Mouse (Mus musculus): Measurements from ENCODE around the gene Vapa. TPM values are rescaled to one million over a fixed set of nuclear protein-coding genes. Genes with fewer than 3 reads are reported as not detected.

Vapa gene
- total RNA-seq, 2 experiments from 2014 or later = 167 to 168 TPM

- intact Hi-C loops (cut with DNase I) = no loop called here
- no peak for DNase-seq
Observed at GRCm38 (mm10) chr17:65626301-65626700, 12.9 kb upstream of the Vapa start.

GRCm38 (mm10) chr17:65625563-65625962, 12.2 kb upstream of the Vapa start:
- no peak for DNase-seq

GRCm38 (mm10) chr17:65623130-65623529, 9.8 kb upstream of the Vapa start:
- intact Hi-C loops (cut with DNase I) = no loop called here
- no peak for DNase-seq

More at GRCm38 (mm10) chr17:65625563-65625962, 12.2 kb upstream of the Vapa start:
- intact Hi-C loops (cut with DNase I) = no loop called here

- intact Hi-C loops (cut with DNase I) = loop anchor here (10.0 kb wide), 1 partner anchor 156 kb away; the partner anchor contains the start of gene Rab31
- no peak for DNase-seq
Observed at GRCm38 (mm10) chr17:65618431-65618830, 5.1 kb upstream of the Vapa start.

- intact Hi-C loops (cut with DNase I) = loop anchor here (10.0 kb wide), 1 partner anchor 159 kb away; the partner anchor contains the start of gene Rab31
- no peak for DNase-seq
Observed at GRCm38 (mm10) chr17:65615678-65616077, 2.3 kb upstream of the Vapa start.

- intact Hi-C loops (cut with DNase I) = loop anchor here (10.0 kb wide), 1 partner anchor 160 kb away; the partner anchor contains the start of gene Rab31
Observed at GRCm38 (mm10) chr17:65614431-65614830, 1.1 kb upstream of the Vapa start.

GRCm38 (mm10) chr17:65613142-65613462, 253 bp downstream of the Vapa start:
- no peak for DNase-seq

More at GRCm38 (mm10) chr17:65614431-65614830, 1.1 kb upstream of the Vapa start:
- DNase-seq = no peak

GRCm38 (mm10) chr17:65612391-65613141, 789 bp downstream of the Vapa start:
- peak; percentile 51 for DNase-seq
- intact Hi-C loops (cut with DNase I) = loop anchor here (10.0 kb wide), 1 partner anchor 162 kb away; the partner anchor contains the start of gene Rab31

More at GRCm38 (mm10) chr17:65613142-65613462, 253 bp downstream of the Vapa start:
- intact Hi-C loops (cut with DNase I) = loop anchor here (10.0 kb wide), 1 partner anchor 162 kb away; the partner anchor contains the start of gene Rab31

- DNase-seq = no peak
- intact Hi-C loops (cut with DNase I) = loop anchor here (10.0 kb wide), 1 partner anchor 163 kb away; the partner anchor contains the start of gene Rab31
Observed at GRCm38 (mm10) chr17:65611721-65612120, 1.6 kb downstream of the Vapa start.

GRCm38 (mm10) chr17:65608743-65609142, 4.6 kb downstream of the Vapa start:
- intact Hi-C loops (cut with DNase I) = no loop called here
- DNase-seq = no peak

GRCm38 (mm10) chr17:65608312-65608687, 5.1 kb downstream of the Vapa start:
- intact Hi-C loops (cut with DNase I) = no loop called here

GRCm38 (mm10) chr17:65607574-65608311, 5.6 kb downstream of the Vapa start:
- no peak for DNase-seq
- intact Hi-C loops (cut with DNase I) = no loop called here

More at GRCm38 (mm10) chr17:65608312-65608687, 5.1 kb downstream of the Vapa start:
- no peak for DNase-seq

GRCm38 (mm10) chr17:65606014-65606413, 7.3 kb downstream of the Vapa start:
- intact Hi-C loops (cut with DNase I) = no loop called here
- no peak for DNase-seq

GRCm38 (mm10) chr17:65604892-65605291, 8.5 kb downstream of the Vapa start:
- intact Hi-C loops (cut with DNase I) = no loop called here
- DNase-seq = no peak

- DNase-seq = no peak
- intact Hi-C loops (cut with DNase I) = no loop called here
Observed at GRCm38 (mm10) chr17:65604315-65604714, 9.0 kb downstream of the Vapa start.

- DNase-seq = no peak
- intact Hi-C loops (cut with DNase I) = no loop called here
Observed at GRCm38 (mm10) chr17:65597857-65598486, 15.4 kb downstream of the Vapa start.

- intact Hi-C loops (cut with DNase I) = no loop called here
- DNase-seq = no peak
Observed at GRCm38 (mm10) chr17:65594687-65595086, 18.7 kb downstream of the Vapa start.

GRCm38 (mm10) chr17:65586892-65587291, 26.5 kb downstream of the Vapa start:
- intact Hi-C loops (cut with DNase I) = no loop called here
- DNase-seq = no peak

GRCm38 (mm10) chr17:65581440-65581839, 31.9 kb downstream of the Vapa start:
- DNase-seq = no peak
- intact Hi-C loops (cut with DNase I) = no loop called here

- intact Hi-C loops (cut with DNase I) = no loop called here
- no peak for DNase-seq
Observed at GRCm38 (mm10) chr17:65579766-65580165, 33.6 kb downstream of the Vapa start.

GRCm38 (mm10) chr17:65575339-65575738, 38.0 kb downstream of the Vapa start:
- no peak for DNase-seq
- intact Hi-C loops (cut with DNase I) = no loop called here
